Mouse (Mus musculus) thymus, adult 18-20 months (tissue): ENCODE results near the gene Fkbp1a.

Experiments
- DNase-seq, 2 experiments: peaks; one replicate each; pipeline ENCODE4 v3.0.0; 2022; ENCODE audit warnings: mixed read lengths in 2 of 2

Gene Fkbp1a

GRCm38 (mm10) chr2:151549615-151550121 lies 7.4 kb downstream of the Fkbp1a start:
- no peak for DNase-seq

GRCm38 (mm10) chr2:151562930-151563921 lies 20.9 kb downstream of the Fkbp1a start:
- DNase-seq = no peak

GRCm38 (mm10) chr2:151564006-151564405 lies 21.7 kb downstream of the Fkbp1a start:
- no peak for DNase-seq

GRCm38 (mm10) chr2:151564986-151565385 lies 22.7 kb downstream of the Fkbp1a start:
- no peak for DNase-seq

- no peak for DNase-seq
Observed at GRCm38 (mm10) chr2:151566856-151567255, 24.6 kb downstream of the Fkbp1a start.

- no peak for DNase-seq
Observed at GRCm38 (mm10) chr2:151569452-151569851, 27.2 kb downstream of the Fkbp1a start.

GRCm38 (mm10) chr2:151571873-151572700 lies 29.8 kb downstream of the Fkbp1a start, which contains the start of gene Sdcbp2:
Gene Sdcbp2, plus strand, starts transcription at chr2:151572622.
- DNase-seq = no peak

GRCm38 (mm10) chr2:151573667-151574066 lies 31.4 kb downstream of the Fkbp1a start:
- no peak for DNase-seq

GRCm38 (mm10) chr2:151574607-151575006 lies 32.3 kb downstream of the Fkbp1a start:
- DNase-seq = no peak

- DNase-seq = no peak
Observed at GRCm38 (mm10) chr2:151575119-151575698, 32.9 kb downstream of the Fkbp1a start.

- peak; percentile 46 to 51 for DNase-seq
Observed at GRCm38 (mm10) chr2:151575699-151576389, 33.6 kb downstream of the Fkbp1a start.

- no peak for DNase-seq
Observed at GRCm38 (mm10) chr2:151579183-151579582, 36.9 kb downstream of the Fkbp1a start.

- DNase-seq = no peak
Observed at GRCm38 (mm10) chr2:151580945-151581344, 38.7 kb downstream of the Fkbp1a start.

GRCm38 (mm10) chr2:151585934-151586333 lies 43.7 kb downstream of the Fkbp1a start:
- DNase-seq = no peak

- no peak for DNase-seq
Observed at GRCm38 (mm10) chr2:151586807-151587206, 44.5 kb downstream of the Fkbp1a start.

- DNase-seq = no peak
Observed at GRCm38 (mm10) chr2:151587306-151587705, 45.0 kb downstream of the Fkbp1a start.

- DNase-seq = no peak
Observed at GRCm38 (mm10) chr2:151598068-151598467, 55.8 kb downstream of the Fkbp1a start.

GRCm38 (mm10) chr2:151602106-151602505 lies 59.8 kb downstream of the Fkbp1a start:
- DNase-seq = no peak

GRCm38 (mm10) chr2:151603630-151604029 lies 61.3 kb downstream of the Fkbp1a start:
- no peak for DNase-seq

GRCm38 (mm10) chr2:151605437-151605987 lies 63.2 kb downstream of the Fkbp1a start:
- DNase-seq = no peak

GRCm38 (mm10) chr2:151608435-151608834 lies 66.2 kb downstream of the Fkbp1a start:
- no peak for DNase-seq

GRCm38 (mm10) chr2:151609974-151610373 lies 67.7 kb downstream of the Fkbp1a start:
- DNase-seq = no peak
